Mouse (Mus musculus) regulatory T cell (primary cell): Measurements from ENCODE around the gene Scgb1b30.
"Not testable (repeated sequence)": the region's sequence is repeated elsewhere in the genome, so short reads cannot be mapped to it uniquely, and the experiment has no call there.

Source experiments
- in situ Hi-C: fragments of 300-600 bp; cut with MboI, MseI; formaldehyde crosslinking; loops from one replicate; pipeline ENCODE4 v1.15.1; 2025; ENCODE audit warnings: high pct_unique_total_duplicates

Gene Scgb1b30

DNA sequence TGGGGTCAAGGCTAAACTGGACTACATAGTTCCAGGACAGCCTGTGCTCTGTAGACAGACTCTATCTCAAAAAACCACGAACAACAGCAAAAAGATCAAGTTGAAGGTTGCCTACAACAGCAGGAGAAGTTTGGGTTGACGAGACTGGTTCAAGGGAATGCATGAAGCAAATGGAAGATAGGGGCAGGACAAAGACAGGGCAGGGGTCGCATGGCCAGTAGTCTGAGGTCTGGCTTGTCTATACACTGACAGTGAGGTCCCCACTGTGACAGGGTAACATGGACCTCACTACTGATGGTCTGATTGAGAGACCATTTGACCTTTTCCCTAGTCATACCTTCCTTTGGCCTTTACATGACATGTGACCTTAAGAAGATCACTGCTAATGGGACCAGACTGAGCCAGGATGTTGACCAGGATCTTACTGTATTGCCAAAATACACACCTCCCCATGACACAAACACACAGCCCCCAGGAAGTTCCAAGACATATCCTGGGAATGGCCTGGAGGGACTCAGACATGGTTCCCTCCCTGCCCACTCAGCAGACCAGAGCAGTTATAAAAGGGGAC is at the start of gene Scgb1b30:
TSS of gene Scgb1b30 (plus strand) at position 521 of the 571 bp plus-strand sequence.
- in situ Hi-C loops, result no loop called here

DNA sequence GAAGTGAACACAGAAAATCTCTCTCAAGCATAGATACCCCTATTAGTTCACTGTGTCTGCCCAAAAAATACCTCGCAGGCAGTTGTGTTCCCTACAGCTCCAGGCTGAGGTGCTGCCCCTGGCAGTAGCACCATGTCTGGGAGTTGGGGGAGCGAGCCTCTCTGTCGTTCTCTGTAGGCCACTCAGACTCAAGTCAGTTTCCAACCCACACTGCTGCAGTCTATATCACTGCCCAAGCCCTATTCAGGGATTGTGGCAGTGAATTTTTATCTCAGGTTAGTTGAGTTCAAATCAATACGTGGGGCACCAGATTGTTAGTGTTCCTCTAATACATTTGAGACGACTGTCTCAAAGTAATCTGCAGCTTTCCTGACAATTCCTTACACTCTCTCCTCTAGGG is 27.1 kb upstream of the Scgb1b30 start:
- in situ Hi-C loops, result not testable (repeated sequence)

DNA sequence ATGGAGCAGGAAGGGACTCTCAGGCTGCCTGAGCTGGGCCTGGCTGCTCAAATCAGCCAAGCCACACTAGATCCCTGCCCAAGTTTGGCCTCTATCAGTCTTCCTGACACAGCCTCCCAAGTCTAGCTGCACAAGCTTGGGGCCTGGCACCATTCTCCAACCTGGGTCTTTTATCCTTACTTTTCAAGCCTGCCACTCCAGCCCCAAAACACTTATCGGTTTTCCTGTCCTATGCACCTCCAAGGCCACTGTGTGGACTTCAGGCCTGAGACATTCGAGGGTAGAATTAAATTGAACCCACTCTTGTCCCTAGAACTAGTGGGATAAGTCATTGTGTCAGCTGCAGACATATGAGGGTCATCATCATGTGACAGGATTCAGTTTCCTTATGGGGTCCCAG is 4.8 kb downstream of the Scgb1b30 start:
- in situ Hi-C loops, result no loop called here

DNA sequence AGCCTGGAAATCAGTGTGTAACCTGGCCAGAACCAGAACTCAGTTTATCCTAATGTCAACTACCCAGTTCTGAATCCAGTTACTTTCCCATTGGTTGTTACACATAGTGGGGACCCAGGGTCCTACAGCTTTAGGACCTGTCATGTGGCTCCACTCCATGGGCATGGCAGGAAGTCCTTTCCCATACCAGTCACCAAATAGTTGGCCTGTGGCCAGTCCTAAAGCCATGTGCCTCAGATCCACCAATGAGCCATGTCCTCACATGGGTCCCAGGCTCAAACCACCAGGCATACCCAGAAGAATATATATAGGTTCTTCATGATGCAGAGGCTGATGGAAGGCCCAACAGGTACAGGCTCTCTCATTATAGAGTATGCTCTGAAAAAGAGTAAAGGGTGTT is 6.0 kb downstream of the Scgb1b30 start:
- in situ Hi-C loops, result no loop called here

DNA sequence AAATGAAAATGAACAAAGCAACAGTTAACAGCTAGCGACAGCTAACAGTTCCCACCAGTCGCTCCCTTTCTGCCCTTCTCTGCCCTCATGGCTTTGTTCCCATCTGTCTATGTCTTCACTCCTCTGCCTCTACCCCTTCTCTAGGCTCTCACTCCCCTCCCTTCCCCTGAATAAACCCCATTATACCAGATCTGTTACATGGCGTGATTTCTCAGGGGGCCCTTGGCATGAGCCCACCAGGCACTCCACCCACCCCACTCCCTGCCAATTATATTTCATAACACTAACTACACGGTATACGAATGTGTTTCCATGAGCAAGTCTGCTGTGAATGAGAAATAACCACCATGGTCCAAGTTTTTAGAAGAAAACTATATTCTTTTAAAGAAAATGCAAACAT is 14.0 kb downstream of the Scgb1b30 start:
- in situ Hi-C loops, result no loop called here

DNA sequence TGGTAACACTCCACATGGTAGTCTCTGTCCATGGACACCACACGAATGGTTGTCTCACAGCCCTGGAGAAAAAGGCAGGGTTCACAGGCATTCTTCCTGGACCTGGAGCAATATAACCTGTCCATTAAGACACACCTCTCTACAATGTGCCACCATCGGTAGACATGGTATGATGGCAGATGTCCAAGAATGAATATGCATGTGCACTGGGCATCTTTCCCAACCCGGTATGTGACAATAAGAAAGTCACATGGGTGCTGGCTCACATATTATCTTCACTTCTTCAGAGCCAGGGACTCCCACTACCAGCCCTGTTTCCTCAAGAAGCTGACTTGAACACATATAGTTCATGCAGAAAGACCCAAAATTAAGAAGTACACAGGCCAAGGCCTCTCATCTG is 21.4 kb downstream of the Scgb1b30 start:
- in situ Hi-C loops, result no loop called here

DNA sequence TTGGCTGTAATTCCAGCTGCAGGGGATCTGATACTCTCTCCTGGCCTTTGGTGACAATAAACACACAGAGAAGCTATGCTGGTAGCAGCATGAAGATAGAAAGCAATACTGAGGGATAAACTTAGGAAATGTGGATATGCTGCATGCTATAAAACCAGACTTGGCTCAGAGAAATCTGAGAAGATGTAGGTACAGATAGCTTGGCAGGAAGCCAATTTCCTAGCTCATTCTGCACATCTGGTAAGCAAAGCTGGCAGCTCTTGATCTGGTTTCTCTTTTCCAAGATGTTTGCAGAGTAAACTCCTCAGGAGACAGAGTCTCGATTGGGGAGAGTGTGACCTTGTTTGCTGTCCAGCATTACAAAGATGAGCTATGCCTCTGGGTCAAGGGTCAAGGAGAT is 25.4 kb downstream of the Scgb1b30 start:
- in situ Hi-C loops, result loop anchor here (5.0 kb wide), 1 partner anchor 63 kb away; no protein-coding TSS in a partner anchor

DNA sequence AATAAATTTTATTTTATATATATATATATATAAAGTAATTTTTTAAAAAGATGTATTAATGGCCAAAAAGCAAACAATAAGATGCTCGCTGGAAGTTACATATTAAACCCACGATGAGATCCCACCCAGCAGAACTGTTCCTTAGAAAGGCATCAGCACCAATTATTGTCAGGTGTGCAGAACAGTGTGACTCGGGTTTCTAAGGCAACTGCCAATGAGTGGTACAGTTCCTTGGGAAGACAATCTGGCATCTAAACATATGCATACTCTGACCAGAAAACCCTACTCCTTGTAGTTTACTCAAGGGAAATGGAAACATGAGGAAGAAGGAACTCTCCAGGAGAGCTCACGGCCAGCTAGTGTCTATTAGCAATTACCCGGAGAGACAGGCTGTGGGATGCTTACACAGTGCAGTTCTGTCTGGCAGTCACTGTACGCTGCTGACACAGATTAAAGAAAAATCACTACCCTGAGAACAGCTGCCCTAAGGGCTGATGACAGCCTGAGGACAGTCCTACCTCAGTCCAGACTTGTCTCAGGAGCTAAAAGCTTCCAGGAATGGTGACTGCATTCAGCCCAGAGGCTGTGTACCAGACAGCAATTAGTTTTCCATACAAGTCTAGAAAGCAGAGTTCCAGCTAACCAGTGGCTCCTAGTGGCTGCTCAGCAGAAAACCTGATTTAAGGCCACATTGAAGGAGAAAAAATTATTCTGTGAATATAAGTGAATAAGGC is 27.9 kb downstream of the Scgb1b30 start:
- in situ Hi-C loops, result loop anchor here (5.0 kb wide), 1 partner anchor 66 kb away; no protein-coding TSS in a partner anchor

DNA sequence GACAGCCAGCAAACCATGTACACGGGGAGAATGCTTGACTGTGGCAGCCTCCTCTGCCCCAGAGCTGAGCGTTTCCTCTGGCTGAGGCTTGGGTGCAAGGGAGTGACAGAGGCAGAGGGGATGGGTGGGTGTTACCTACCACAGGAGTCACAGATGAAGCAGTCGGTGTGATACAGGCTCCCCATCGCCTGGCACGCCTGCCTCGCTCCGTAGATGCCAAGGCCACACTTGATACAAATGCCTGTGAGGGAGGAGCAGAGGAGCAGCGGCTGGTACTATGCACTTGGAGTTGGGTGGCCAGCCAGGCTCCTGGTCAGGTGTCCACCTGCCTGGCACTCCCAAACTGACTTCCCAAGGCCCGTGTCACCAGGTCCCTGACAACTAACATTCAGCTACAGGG is 30.1 kb downstream of the Scgb1b30 start:
- in situ Hi-C loops, result loop anchor here (25.0 kb wide), 1 partner anchor 512 kb away; no protein-coding TSS in a partner anchor

DNA sequence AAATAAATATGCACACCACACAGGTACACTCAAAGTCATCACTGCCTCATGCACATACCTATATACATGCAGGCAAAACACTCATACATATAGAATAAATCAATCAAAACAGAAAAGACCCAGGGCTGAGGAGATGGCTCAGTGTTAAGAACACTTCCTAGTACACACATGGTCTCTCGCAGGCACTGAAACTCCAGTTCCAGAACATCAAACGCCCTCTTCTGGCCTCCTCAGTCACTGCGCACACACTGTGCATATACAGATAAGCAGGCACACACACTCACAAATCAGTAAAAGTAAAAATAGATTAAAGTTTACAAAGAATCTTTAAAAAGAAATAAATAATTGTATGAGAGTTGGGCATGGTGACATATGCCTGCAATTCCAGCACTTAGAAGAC is 31.1 kb downstream of the Scgb1b30 start:
- in situ Hi-C loops, result loop anchor here (25.0 kb wide), 1 partner anchor 511 kb away; no protein-coding TSS in a partner anchor

DNA sequence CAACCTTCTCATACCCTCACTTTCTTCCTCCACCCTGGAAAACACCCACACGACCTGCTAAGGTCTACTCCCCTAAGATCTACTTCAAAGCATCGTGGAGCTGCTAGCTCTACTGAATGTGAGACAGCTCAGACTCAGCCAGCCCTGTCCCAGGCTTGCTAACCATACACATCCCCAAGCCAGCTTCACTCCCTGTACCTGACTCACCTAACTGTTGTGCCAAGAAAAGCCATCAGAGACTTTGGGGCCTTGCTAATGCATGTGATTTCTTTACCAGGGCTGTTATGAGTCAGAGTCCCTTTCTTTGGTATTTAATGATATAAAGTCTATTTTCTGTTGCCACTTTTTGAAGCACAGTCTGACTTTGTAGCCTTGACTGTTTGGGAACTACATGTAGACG is 35.9 kb downstream of the Scgb1b30 start:
- in situ Hi-C loops, result loop anchor here (25.0 kb wide), 1 partner anchor 506 kb away; no protein-coding TSS in a partner anchor

DNA sequence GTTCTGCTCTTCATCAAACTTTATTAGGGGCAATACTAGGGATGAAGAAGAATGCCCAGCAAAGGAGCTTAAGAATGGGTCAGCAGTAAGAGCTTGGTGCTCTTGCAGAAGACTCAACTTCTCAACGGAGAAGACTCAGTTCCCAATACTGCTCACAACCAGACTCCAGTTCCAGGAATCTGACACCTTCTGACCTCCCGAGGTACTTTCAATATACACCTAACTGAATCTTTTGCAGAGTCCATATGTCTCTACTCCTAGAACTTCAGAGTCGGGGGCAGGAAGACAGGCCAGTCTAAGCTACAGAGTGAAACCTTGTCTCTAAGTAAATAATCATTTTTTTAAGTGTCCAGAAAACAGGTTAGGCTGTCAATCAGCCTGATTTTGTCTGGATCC is 36.7 kb downstream of the Scgb1b30 start:
- in situ Hi-C loops, result loop anchor here (25.0 kb wide), 1 partner anchor 505 kb away; no protein-coding TSS in a partner anchor

DNA sequence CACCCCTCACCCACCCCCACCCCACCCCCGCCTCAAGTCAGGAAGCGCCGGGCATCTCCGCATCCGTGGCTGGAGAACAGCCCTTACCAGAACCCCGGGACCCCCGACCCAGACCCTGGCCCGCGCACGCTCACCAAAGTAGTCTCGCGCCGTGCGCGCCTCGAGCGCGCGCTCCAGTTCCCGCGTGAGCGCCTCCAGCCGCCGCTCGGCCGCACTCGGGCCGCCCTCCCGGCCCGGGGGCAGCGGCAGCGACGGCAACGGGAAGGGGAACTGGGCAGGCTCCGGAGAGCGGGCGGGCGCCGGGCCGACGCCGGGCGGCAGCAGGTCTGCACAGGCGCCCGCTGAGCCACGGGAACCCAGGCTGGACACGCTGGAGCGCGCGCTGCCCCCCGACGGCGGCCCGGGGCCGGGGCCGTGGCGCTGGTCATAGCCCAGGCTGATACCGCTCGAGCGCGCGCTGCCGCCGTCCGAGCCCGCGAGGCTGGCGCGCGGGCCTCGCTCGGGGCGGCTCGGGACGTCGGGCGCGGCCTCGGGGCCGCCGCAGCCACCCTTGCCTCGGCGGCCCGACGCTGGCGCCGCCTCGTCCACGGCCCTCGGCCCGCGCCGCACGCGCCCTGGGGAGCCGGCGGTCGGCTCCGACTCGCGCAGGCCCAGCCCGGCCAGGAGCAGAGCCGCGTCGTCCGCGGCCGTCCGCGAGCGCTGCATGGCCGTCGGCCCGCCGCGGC is 37.3 kb downstream of the Scgb1b30 start:
- in situ Hi-C loops, result loop anchor here (25.0 kb wide), 1 partner anchor 505 kb away; no protein-coding TSS in a partner anchor

DNA sequence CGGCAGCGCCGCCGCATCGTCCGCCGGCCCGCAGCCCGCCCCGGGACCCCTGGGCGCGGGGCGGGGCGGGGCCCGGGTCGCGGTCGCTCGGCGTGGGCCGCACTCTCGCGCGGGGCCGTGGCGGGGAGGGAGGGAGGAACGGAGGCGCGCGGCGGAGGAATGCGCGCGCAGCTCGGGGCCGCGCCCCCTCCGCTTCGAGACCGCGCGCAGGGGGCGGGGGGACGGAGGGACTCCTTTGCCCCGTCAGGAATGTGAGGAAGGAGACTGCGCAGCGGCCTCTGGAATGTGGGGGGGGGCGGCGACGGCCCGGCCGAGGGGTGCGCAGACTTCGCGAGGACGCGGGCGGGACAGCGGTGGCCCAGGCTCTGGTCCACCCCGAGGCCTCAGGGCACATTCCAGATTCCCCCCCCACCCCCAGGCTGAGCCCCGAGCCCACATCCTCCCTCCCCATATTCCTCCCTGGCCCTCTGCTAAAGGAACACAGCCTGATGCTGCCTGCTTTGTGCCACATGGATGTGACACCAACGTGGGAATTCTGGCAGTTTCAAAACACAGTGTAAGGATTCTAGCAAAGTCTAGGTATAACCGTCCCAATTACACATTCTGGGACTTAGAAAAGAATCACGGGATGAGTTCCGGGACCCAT is 38.0 kb downstream of the Scgb1b30 start, which contains the start of gene Wtip:
TSS of gene Wtip (minus strand) at position 152 of the 646 bp plus-strand sequence.
- in situ Hi-C loops, result loop anchor here (25.0 kb wide), 1 partner anchor 504 kb away; no protein-coding TSS in a partner anchor

DNA sequence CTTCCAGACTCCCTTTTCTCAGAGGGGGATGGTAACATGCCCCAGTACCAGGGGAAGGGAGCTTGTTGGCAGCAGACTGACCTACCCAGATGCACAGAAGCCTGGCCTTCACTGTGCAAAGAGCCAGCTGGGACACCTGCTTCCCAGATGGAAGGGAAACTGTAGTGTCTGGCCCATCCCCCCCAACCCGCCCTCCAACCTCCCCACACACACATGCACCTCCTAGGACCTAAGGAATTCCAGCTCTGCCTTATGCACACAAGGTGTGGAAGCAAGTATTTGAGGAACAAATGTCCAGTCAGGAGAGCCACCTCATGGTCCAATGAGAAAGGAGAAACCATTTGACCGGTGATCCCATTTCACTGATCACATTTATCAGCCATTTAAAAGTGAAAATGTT is 39.1 kb downstream of the Scgb1b30 start:
- in situ Hi-C loops, result loop anchor here (25.0 kb wide), 1 partner anchor 503 kb away; no protein-coding TSS in a partner anchor

DNA sequence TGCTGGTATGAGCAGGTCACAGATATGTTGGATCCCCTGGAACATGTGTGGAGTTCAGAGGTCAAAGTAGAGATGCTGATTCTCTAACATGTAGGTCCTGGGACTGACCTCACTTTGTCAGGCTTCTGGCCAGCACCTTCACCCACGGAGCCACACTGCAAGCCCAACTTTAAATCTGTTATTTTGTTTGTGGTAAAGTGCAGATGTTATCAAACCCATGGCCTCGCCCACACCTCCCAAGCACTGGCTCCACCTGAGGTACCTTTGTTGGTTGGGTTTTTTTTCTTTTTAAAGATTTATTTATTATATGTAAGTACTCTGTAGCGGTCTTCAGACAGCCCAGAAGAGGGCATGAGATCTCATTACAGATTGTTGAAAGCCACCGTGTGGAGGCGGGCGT is 44.3 kb downstream of the Scgb1b30 start:
- in situ Hi-C loops, result loop anchor here (25.0 kb wide), 1 partner anchor 498 kb away; no protein-coding TSS in a partner anchor

DNA sequence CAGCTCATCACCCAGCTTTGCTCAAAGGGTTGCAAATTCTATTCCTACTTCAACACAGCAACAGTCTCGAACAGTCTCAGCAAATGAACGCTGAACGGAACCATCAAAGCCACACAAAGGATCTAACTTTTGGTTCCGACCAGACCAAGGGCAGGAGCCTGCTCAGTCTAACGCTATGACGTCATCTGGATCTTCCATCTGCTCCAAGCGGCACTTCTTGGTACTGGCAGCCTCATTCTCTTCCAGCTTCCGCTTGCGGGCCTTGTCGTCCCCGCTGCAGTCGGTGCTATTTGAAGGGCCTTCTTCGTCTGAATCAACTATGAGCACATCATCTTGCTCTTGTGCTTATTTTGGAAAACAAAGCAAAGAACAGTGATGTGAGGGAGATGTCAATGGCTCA is 45.9 kb downstream of the Scgb1b30 start:
- in situ Hi-C loops, result loop anchor here (25.0 kb wide), 1 partner anchor 496 kb away; no protein-coding TSS in a partner anchor

DNA sequence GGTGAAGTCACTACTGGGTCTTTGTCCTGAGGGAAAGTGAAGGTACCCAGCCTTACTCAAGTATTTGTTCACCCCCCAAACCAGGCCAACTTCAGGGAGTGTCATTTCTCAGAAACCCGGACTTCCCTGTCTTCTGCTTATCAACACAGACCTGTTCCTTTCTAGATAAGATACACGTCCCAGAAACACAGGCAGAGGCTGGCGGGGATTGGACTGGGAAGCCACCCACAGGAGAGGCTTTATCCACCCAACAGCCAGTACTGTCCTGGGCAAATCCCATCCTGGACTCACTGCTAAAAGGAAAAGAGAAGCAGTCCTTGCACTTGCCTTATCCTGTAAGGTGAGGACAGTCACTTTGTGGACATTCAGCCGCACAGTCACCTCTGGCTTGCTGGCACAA is 52.0 kb downstream of the Scgb1b30 start:
- in situ Hi-C loops, result loop anchor here (25.0 kb wide), 1 partner anchor 490 kb away; no protein-coding TSS in a partner anchor
